Mouse (Mus musculus) hindbrain, postnatal 0 days (tissue): Measurements from ENCODE around the gene Apba1. TPM values are rescaled to one million over a fixed set of nuclear protein-coding genes. Genes with fewer than 3 reads are reported as not detected.
A peak's percentile ranks its signal among the peaks of the same experiment; 100 is the strongest.

Experiments
- ATAC-seq: fragments of 200-750 bp; cut with Nextera tagmentation; 2 replicates; pipeline ENCODE4 v1.8.0; 2017; ENCODE audit warnings: mild to moderate bottlenecking, moderate TSS enrichment, moderate library complexity
- DNase-seq: peaks from one replicate; pipeline ENCODE4 v3.0.0-alpha.2; 2015; ENCODE audit warnings: low spot score
- H3K27ac ChIP-seq: fragments of 300-500 bp; sonication (generic); 2 replicates; pipeline ENCODE4 v1.5.1; 2014; ENCODE audit warnings: mild to moderate bottlenecking
- H3K27me3 ChIP-seq: fragments of 300-500 bp; sonication (generic); 2 replicates; pipeline ENCODE4 v1.6.1; 2014; ENCODE audit warnings: low read length, mixed read lengths; ENCODE audit not compliant: insufficient read depth
- H3K36me3 ChIP-seq: fragments of 300-500 bp; sonication (generic); 2 replicates; pipeline ENCODE4 v1.6.1; 2014; ENCODE audit warnings: low read length, mixed read lengths; ENCODE audit not compliant: insufficient read depth
- H3K4me1 ChIP-seq: fragments of 300-500 bp; sonication (generic); 2 replicates; pipeline ENCODE4 v1.6.1; 2014; ENCODE audit warnings: antibody characterized with exemption, low read length, mixed read lengths; ENCODE audit not compliant: insufficient read depth
- H3K4me2 ChIP-seq: fragments of 300-500 bp; sonication (generic); 2 replicates; pipeline ENCODE4 v1.6.1; 2014; ENCODE audit warnings: low read depth, mild to moderate bottlenecking, low read length, moderate library complexity, mixed read lengths
- H3K4me3 ChIP-seq: fragments of 300-500 bp; sonication (generic); 2 replicates; pipeline ENCODE4 v1.5.1; 2014; ENCODE audit warnings: low read length
- H3K9ac ChIP-seq: fragments of 300-500 bp; sonication (generic); replicated peaks from 2 replicates; pipeline ENCODE4 v1.6.1; 2014; ENCODE audit warnings: mild to moderate bottlenecking, low read length, moderate library complexity, mixed read lengths
- H3K9me3 ChIP-seq: fragments of 300-500 bp; sonication (generic); 2 replicates; pipeline ENCODE4 v1.6.1; 2016; ENCODE audit warnings: low read length, mixed read lengths
- CTCF ChIP-seq: IDR thresholded peaks from 2 replicates; pipeline ENCODE4 v1.5.1; 2016; ENCODE audit warnings: antibody characterized with exemption, control low read depth, low read depth
- WGBS: fragments of 180-500 bp; shearing (Covaris S2); extraction: QIAGEN DNeasy Blood & Tissue Kit; methylation state at CpG from one replicate; pipeline ENCODE4 v1.1.7; 2014; 5-methylcytosine and 5-hydroxymethylcytosine counted together
- polyA plus RNA-seq: library from polyadenylated mRNA; unstranded; fragments of >200 nt; fragmentation: Nextera tagmentation; extraction: Ambion mirVana; gene quantifications from 2 replicates; pipeline ENCODE4 v1.2.1, GENCODE M21; 2015
- total RNA-seq: library from RNA; depleted of rRNA; stranded (reverse); fragments of >200 nt; gene quantifications from 2 replicates; pipeline ENCODE4 v1.2.3, GENCODE M21; 2014

Gene Apba1
- total and polyA plus RNA-seq, 2 experiments from 2014 or later, result 15.5 to 173 TPM

DNA sequence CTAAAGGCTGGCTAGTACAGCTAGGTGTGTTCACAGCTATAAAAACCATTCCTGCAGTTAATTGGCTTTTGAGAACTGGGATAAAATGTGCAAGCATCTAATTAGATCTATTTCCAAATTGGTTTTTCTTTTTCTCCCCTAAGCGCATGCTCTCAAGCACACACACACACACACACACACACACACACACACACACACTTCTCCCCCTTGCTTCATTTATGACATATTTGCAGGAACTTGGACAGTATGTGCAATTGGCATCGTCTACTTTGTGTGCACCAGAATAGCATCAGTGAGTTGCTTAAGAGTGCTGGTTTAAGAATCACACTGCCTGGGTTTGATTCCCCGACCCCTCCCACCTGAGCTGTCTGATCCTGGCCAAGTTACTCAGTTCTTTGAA is 76.0 kb downstream of the Apba1 start:
- Histone ChIP-seq H3K4me2 (no peak overlapping the region), H3K4me3 (no peak overlapping the region), H3K36me3 (no peaks in the 10 kb centered on the region), H3K27ac (peak overlapping the region; percentile 60), H3K9me3 (no peaks in the 10 kb centered on the region), H3K27me3 (no peaks in the 10 kb centered on the region), H3K9ac (no peak overlapping the region), H3K4me1 (peaks cover 8% of the 10 kb centered on the region)
- ATAC-seq, result no peak
- peak; percentile 28 for DNase-seq
- WGBS, result 57% methylated on average over 3 of the region's 3 CpGs
- no peak for TF ChIP-seq CTCF

GRCm38 (mm10) chr19:23855832-23856231 is 97.1 kb downstream of the Apba1 start:
- Histone ChIP-seq H3K4me1 (no peaks in the 10 kb centered on the region), H3K9me3 (no peaks in the 10 kb centered on the region), H3K9ac (no peak overlapping the region), H3K4me2 (no peak overlapping the region), H3K4me3 (no peak overlapping the region), H3K27me3 (no peaks in the 10 kb centered on the region), H3K27ac (no peak overlapping the region), H3K36me3 (no peaks in the 10 kb centered on the region)
- DNase-seq, result no peak
- WGBS, result 88% methylated on average over 7 of the region's 7 CpGs
- TF ChIP-seq CTCF, result no peak
- ATAC-seq, result no peak

DNA sequence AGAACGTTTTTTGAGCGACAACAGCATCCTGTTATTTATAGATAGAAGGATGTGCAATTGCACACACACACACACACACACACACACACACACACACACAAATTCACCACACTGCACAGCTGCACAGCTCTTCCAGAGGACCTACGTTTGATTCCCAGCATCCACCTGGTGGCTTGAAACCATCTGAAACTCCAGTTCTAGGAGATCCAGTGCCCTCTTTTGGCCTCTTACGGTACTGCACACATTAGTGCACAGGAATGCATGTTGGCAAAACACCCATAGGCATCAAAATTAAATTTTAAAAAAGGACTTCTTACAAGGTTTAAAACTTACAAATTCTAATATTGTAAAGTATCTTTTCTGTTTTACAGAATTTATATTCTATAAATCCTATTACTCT is 99.4 kb downstream of the Apba1 start:
- Histone ChIP-seq H3K4me3 (no peak overlapping the region), H3K9me3 (no peaks in the 10 kb centered on the region), H3K9ac (no peak overlapping the region), H3K4me1 (no peaks in the 10 kb centered on the region), H3K27ac (no peak overlapping the region), H3K4me2 (no peak overlapping the region), H3K27me3 (no peaks in the 10 kb centered on the region), H3K36me3 (no peaks in the 10 kb centered on the region)
- 94% methylated on average over 4 of the region's 4 CpGs for WGBS
- no peak for DNase-seq
- ATAC-seq, result no peak
- TF ChIP-seq CTCF, result peak; percentile 27

DNA sequence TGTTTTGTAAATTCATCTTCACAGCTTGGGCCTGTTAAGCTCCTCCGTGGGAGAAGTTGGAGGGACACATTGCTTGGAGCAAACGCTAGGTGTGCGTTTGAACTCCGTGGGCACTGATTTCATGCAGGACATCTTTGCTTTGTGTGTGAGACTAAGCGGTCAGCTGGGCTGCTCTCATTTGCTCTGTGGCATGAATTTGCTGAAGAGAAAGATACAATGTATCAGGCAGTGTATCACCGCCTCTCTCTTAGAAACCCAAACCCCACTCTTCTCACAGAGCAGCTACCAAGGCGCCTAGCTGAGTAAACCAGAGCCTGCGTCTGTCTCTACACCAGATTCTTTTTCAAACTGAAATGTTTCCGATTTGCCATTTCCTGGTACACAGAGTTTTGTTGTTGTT is 100.1 kb downstream of the Apba1 start:
- H3K9me3 ChIP-seq, result no peaks in the 10 kb centered on the region
- H3K4me2 ChIP-seq, result no peak overlapping the region
- no peaks in the 10 kb centered on the region for H3K36me3 ChIP-seq
- 87% methylated on average over 9 of the region's 9 CpGs for WGBS
- H3K27ac ChIP-seq, result no peak overlapping the region
- no peak for DNase-seq
- TF ChIP-seq CTCF, result no peak
- no peaks in the 10 kb centered on the region for H3K27me3 ChIP-seq
- no peaks in the 10 kb centered on the region for H3K4me1 ChIP-seq
- ATAC-seq, result no peak
- no peak overlapping the region for H3K4me3 ChIP-seq
- no peak overlapping the region for H3K9ac ChIP-seq

DNA sequence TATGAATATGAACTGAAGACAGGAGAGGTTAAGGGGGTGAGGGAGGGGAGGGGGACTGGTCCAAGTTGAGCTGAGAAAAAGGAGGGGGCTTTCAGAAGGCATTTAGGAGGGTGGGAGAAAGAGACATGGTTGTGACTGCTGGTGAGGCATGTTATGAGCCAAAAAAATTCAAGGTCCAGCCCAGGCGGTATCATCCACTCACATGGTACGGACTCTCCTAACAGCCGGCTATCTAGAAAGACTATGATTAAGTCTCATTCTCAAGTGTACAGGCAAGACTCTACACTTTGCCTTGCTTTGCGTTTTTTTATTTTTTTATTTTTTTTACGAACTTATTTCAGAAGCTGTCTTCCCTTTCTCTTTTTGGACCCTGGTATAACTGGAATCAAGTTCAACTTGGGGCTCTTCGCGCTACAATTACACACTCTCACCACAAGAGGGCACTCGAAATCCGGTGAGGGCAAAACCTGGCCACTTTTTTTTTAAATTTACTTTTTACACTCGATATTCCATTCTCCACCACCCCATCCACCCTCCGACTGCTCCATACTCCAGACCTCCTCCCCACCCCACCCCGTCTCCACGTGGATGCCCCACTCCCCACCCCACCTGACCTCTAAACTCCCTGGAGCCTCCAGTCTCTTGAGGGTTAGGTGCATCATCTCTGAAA is 101.6 kb downstream of the Apba1 start:
- H3K36me3 ChIP-seq, result no peaks in the 10 kb centered on the region
- H3K9me3 ChIP-seq, result no peaks in the 10 kb centered on the region
- H3K4me2 ChIP-seq, result no peak overlapping the region
- H3K4me1 ChIP-seq, result no peaks in the 10 kb centered on the region; the same call in 1 of the 2 replicates
- no peak overlapping the region for H3K4me3 ChIP-seq
- peak; percentile 70 for DNase-seq
- peak; percentile 74 for TF ChIP-seq CTCF
- H3K27ac ChIP-seq, result no peak overlapping the region
- H3K27me3 ChIP-seq, result no peaks in the 10 kb centered on the region
- H3K9ac ChIP-seq, result no peak overlapping the region
- no peak for ATAC-seq
- WGBS, result 30% methylated on average over 13 of the region's 13 CpGs

- WGBS, result 44% methylated on average over 4 of the region's 4 CpGs
- peak; percentile 50 for TF ChIP-seq CTCF
- H3K4me3 ChIP-seq, result no peak overlapping the region
- no peaks in the 10 kb centered on the region for H3K27me3 ChIP-seq
- no peaks in the 10 kb centered on the region for H3K36me3 ChIP-seq
- ATAC-seq (no peak), DNase-seq (no peak)
- H3K4me1 ChIP-seq, result no peaks in the 10 kb centered on the region; the same call in 1 of the 2 replicates
- H3K9me3 ChIP-seq, result no peaks in the 10 kb centered on the region
- H3K27ac ChIP-seq, result no peak overlapping the region
- no peak overlapping the region for H3K4me2 ChIP-seq
- no peak overlapping the region for H3K9ac ChIP-seq
These were observed 104.0 kb downstream of the Apba1 start for GRCm38 (mm10) chr19:23862736-23863135.

DNA sequence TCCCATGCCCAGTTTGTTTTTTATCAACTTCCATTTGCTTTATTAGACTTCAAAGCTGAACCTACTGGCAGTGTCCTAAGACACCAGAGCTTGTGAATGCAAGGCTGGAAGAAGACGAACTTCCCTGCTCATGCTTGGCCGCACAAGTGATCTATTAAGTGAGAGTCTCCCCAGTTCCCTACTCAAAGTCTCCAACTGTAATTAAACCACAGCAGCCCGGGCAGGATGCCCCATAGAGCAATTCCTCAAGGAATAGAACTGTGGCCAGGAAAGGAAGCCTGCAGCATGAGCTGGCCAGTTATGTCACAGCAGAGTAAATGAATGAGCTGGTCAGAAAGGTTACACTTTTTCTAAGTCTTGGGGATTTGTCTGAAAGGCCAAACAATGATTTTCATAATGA is 105.3 kb downstream of the Apba1 start:
- H3K9me3 ChIP-seq, result no peaks in the 10 kb centered on the region
- peak; percentile 48 for DNase-seq
- H3K27ac ChIP-seq, result no peak overlapping the region
- H3K36me3 ChIP-seq, result no peaks in the 10 kb centered on the region
- H3K27me3 ChIP-seq, result no peaks in the 10 kb centered on the region
- no peak for ATAC-seq
- H3K4me1 ChIP-seq, result no peaks in the 10 kb centered on the region; the same call in 1 of the 2 replicates
- no peak overlapping the region for H3K4me3 ChIP-seq
- no peak overlapping the region for H3K9ac ChIP-seq
- TF ChIP-seq CTCF, result no peak
- H3K4me2 ChIP-seq, result no peak overlapping the region
- WGBS, result 28% methylated on average over 3 of the region's 3 CpGs
